Mouse (Mus musculus): ENCODE results near the gene Fbf1. TPM values are rescaled to one million over a fixed set of nuclear protein-coding genes. Genes with fewer than 3 reads are reported as not detected.

Fbf1 gene
- total RNA-seq, 2 experiments from 2014 or later = 80.9 to 95.6 TPM

GRCm38 (mm10) chr11:116178411-116179121 is 10.6 kb upstream of the Fbf1 start:
- DNase-seq = no peak

GRCm38 (mm10) chr11:116176010-116176409 is 8.0 kb upstream of the Fbf1 start:
- DNase-seq = no peak

- DNase-seq = no peak
These were observed 6.9 kb upstream of the Fbf1 start for GRCm38 (mm10) chr11:116174775-116175448.

GRCm38 (mm10) chr11:116171959-116172358 is 4.0 kb upstream of the Fbf1 start:
- DNase-seq = no peak

GRCm38 (mm10) chr11:116170003-116170800 is 2.2 kb upstream of the Fbf1 start:
- DNase-seq = no peak

- no peak for DNase-seq
These were observed 1.2 kb upstream of the Fbf1 start for GRCm38 (mm10) chr11:116169214-116169613.

- DNase-seq = no peak
These were observed 734 bp downstream of the Fbf1 start for GRCm38 (mm10) chr11:116167232-116167631.

GRCm38 (mm10) chr11:116163002-116163401 is 5.0 kb downstream of the Fbf1 start:
- no peak for DNase-seq

- DNase-seq = no peak
These were observed 5.8 kb downstream of the Fbf1 start for GRCm38 (mm10) chr11:116162146-116162545.

- no peak for DNase-seq
These were observed 6.7 kb downstream of the Fbf1 start for GRCm38 (mm10) chr11:116161312-116161711.

- no peak for DNase-seq
These were observed 17.0 kb downstream of the Fbf1 start for GRCm38 (mm10) chr11:116150960-116151359.

- no peak for DNase-seq
These were observed 18.6 kb downstream of the Fbf1 start for GRCm38 (mm10) chr11:116149341-116149740.

- peak in 1 of 2 experiments; percentile 41 for DNase-seq
These were observed 19.2 kb downstream of the Fbf1 start for GRCm38 (mm10) chr11:116148761-116149221.

GRCm38 (mm10) chr11:116146294-116146985 is 21.5 kb downstream of the Fbf1 start:
- peak; percentile 64 to 70 for DNase-seq

- no peak for DNase-seq
These were observed 22.3 kb downstream of the Fbf1 start for GRCm38 (mm10) chr11:116145481-116146293.

- no peak for DNase-seq
These were observed 24.5 kb downstream of the Fbf1 start for GRCm38 (mm10) chr11:116143468-116143867.

GRCm38 (mm10) chr11:116142211-116142991 is 25.6 kb downstream of the Fbf1 start:
- no peak for DNase-seq

GRCm38 (mm10) chr11:116138468-116139138 is 29.4 kb downstream of the Fbf1 start, which contains the start of gene Mrpl38:
Gene Mrpl38 (minus strand): TSS chr11:116138868.
- peak; percentile 77 to 78 for DNase-seq

GRCm38 (mm10) chr11:116138096-116138467 is 29.9 kb downstream of the Fbf1 start:
- no peak for DNase-seq

GRCm38 (mm10) chr11:116134171-116134570 is 33.8 kb downstream of the Fbf1 start:
- no peak for DNase-seq
